Mouse (Mus musculus): ENCODE measurements around the gene Asphd1.

GRCm38 (mm10) chr7:126923999-126924398 is 25.4 kb downstream of the Asphd1 start:
- TF ChIP-seq CTCF (conservative IDR thresholded peaks at IDR 0.05; ENCODE audit: low read length) (no peak), NANOG (IDR thresholded peaks at IDR 0.05; ENCODE audit: borderline replicate concordance, low read length) (no peak), POU5F1 (IDR thresholded peaks at IDR 0.05; ENCODE audit: borderline replicate concordance, low read length) (no peak)
